Mouse (Mus musculus): ENCODE results near the gene Pld3. TPM values are rescaled to one million over a fixed set of nuclear protein-coding genes. Genes with fewer than 3 reads are reported as not detected.

Pld3 gene
- polyA plus RNA-seq, 1 experiment: 52.2 TPM

GRCm38 (mm10) chr7:27483860-27484259 is 69.2 kb downstream of the Pld3 start:
- no peak for TF ChIP-seq CTCF (IDR thresholded peaks at IDR 0.05; ENCODE audit: control insufficient read depth, insufficient read depth, low read length)
- TF ChIP-seq POLR2A (IDR thresholded peaks at IDR 0.05; ENCODE audit: borderline replicate concordance, control insufficient read depth, low read depth, low read length): no peak
- Histone ChIP-seq H3K4me1 (ENCODE audit: control insufficient read depth, insufficient read depth, low read length) (no peaks in the 10 kb centered on the region; the same call in none of the 2 replicates), H3K4me3 (replicated peaks; ENCODE audit: control insufficient read depth, low read depth, low read length) (no peak overlapping the region), H3K27ac (ENCODE audit: control insufficient read depth, insufficient read depth, low read depth, low read length, poor library complexity) (no peak overlapping the region)
- WGBS: 86% methylated on average over 4 of the region's 4 CpGs

Other genes with a start within 250 kb of the Pld3 start
- 1.3 and 5.8 TPM in 2 replicates for gene Ltbp4, start 215.5 kb downstream of the Pld3 start, polyA plus RNA-seq (2011; ENCODE audit: insufficient read depth, insufficient read length, low replicate concordance, missing spikeins)
- gene Shkbp1, start 197.2 kb downstream of the Pld3 start, polyA plus RNA-seq (2011; ENCODE audit: insufficient read depth, insufficient read length, low replicate concordance, missing spikeins): 44.6 and 80.0 TPM in 2 replicates
- gene Gm20479, start 195.8 kb downstream of the Pld3 start, polyA plus RNA-seq (2011; ENCODE audit: insufficient read depth, insufficient read length, low replicate concordance, missing spikeins): not detected in 2 replicates
- gene Sptbn4, start 105.5 kb downstream of the Pld3 start, polyA plus RNA-seq (2011; ENCODE audit: insufficient read depth, insufficient read length, low replicate concordance, missing spikeins): 0.11 and 0.62 TPM in 2 replicates
- gene Blvrb, start 105.2 kb downstream of the Pld3 start, polyA plus RNA-seq (2011; ENCODE audit: insufficient read depth, insufficient read length, low replicate concordance, missing spikeins): 323 and 400 TPM in 2 replicates
- gene Sertad3, start 79.5 kb downstream of the Pld3 start, polyA plus RNA-seq (2011; ENCODE audit: insufficient read depth, insufficient read length, low replicate concordance, missing spikeins): 34.3 and 61.0 TPM in 2 replicates
- 20.9 and 33.8 TPM in 2 replicates for gene Sertad1, start 66.3 kb downstream of the Pld3 start, polyA plus RNA-seq (2011; ENCODE audit: insufficient read depth, insufficient read length, low replicate concordance, missing spikeins)
- 0.79 and 3.4 TPM in 2 replicates for gene Prx, start 53.9 kb downstream of the Pld3 start, polyA plus RNA-seq (2011; ENCODE audit: insufficient read depth, insufficient read length, low replicate concordance, missing spikeins)
- 0.45 and 0.77 TPM in 2 replicates for gene Hipk4, start 30.0 kb downstream of the Pld3 start, polyA plus RNA-seq (2011; ENCODE audit: insufficient read depth, insufficient read length, low replicate concordance, missing spikeins)
- gene 2310022A10Rik, start within 50 bp of the Pld3 start, polyA plus RNA-seq (2011; ENCODE audit: insufficient read depth, insufficient read length, low replicate concordance, missing spikeins): 8.1 and 19.0 TPM in 2 replicates
- 44.5 and 71.2 TPM in 2 replicates for gene Akt2, start 38.3 kb upstream of the Pld3 start, polyA plus RNA-seq (2011; ENCODE audit: insufficient read depth, insufficient read length, low replicate concordance, missing spikeins)
- gene Ttc9b, start 100.7 kb upstream of the Pld3 start, polyA plus RNA-seq (2011; ENCODE audit: insufficient read depth, insufficient read length, low replicate concordance, missing spikeins): not detected in 2 replicates
- 3.8 and 6.5 TPM in 2 replicates for gene Map3k10, start 121.4 kb upstream of the Pld3 start, polyA plus RNA-seq (2011; ENCODE audit: insufficient read depth, insufficient read length, low replicate concordance, missing spikeins)
- 1.2 and 4.2 TPM in 2 replicates for gene Zfp607b, start 136.1 kb upstream of the Pld3 start, polyA plus RNA-seq (2011; ENCODE audit: insufficient read depth, insufficient read length, low replicate concordance, missing spikeins)
- gene Zfp60, start 178.2 kb upstream of the Pld3 start, polyA plus RNA-seq (2011; ENCODE audit: insufficient read depth, insufficient read length, low replicate concordance, missing spikeins): 2.7 and 4.5 TPM in 2 replicates